Mouse (Mus musculus) cerebellum, adult 2 months (tissue): ENCODE data around the gene Olfr1465. TPM values are rescaled to one million over a fixed set of nuclear protein-coding genes. Genes with fewer than 3 reads are reported as not detected.

Experiments used
- DNase-seq, 2 experiments: peaks; one replicate each; pipeline ENCODE4 v3.0.0; 2021
- H3K27ac ChIP-seq: fragments of 200-500 bp; 2 replicates; pipeline ENCODE4 v1.5.1; 2012; ENCODE audit warnings: low read length, control low read depth, inconsistent platforms; ENCODE audit not compliant: insufficient read depth
- H3K27me3 ChIP-seq: fragments of 200-500 bp; 2 replicates; pipeline ENCODE4 v1.6.1; 2012; ENCODE audit warnings: inconsistent platforms, mild to moderate bottlenecking, low read length, moderate library complexity; ENCODE audit not compliant: control insufficient read depth, insufficient read depth
- H3K4me1 ChIP-seq: fragments of 200-500 bp; 2 replicates; pipeline ENCODE4 v1.6.1; 2011; ENCODE audit warnings: low read length; ENCODE audit not compliant: control insufficient read depth, insufficient read depth
- H3K4me3 ChIP-seq: fragments of 200-500 bp; replicated peaks from 2 replicates; pipeline ENCODE3; 2011; ENCODE audit warnings: mild to moderate bottlenecking, low read depth, low read length, control low read depth; ENCODE audit not compliant: insufficient read depth
- CTCF ChIP-seq: fragments of 200-500 bp; IDR thresholded peaks from 2 replicates; pipeline ENCODE4 v1.5.1; 2011; ENCODE audit warnings: low read depth, mild to moderate bottlenecking, control low read depth, low read length, moderate library complexity, borderline replicate concordance; ENCODE audit not compliant: insufficient read depth
- POLR2A ChIP-seq: fragments of 200-500 bp; IDR thresholded peaks from 2 replicates; pipeline ENCODE4 v1.6.1; 2011; ENCODE audit warnings: low read length, control low read depth, borderline replicate concordance; ENCODE audit not compliant: insufficient read depth
- WGBS: fragments of 180-500 bp; shearing (Covaris S2); methylation state at CpG from one replicate; pipeline ENCODE4 v1.1.7; 2018; 5-methylcytosine and 5-hydroxymethylcytosine counted together
- polyA plus RNA-seq: library from polyadenylated mRNA; depleted of rRNA; stranded (reverse); fragments of >200 nt; gene quantifications from 2 replicates; pipeline ENCODE4 v1.2.3, GENCODE M21; 2012; rRNA removed

Olfr1465 gene
- not detected in 2 replicates for polyA plus RNA-seq

- Histone ChIP-seq H3K4me1 (no peaks in the 10 kb centered on the region), H3K4me3 (no peak within 1 kb of the TSS), H3K27ac (no peak within 1 kb of the TSS), H3K27me3 (no peaks in the 10 kb centered on the region)
- TF ChIP-seq POLR2A (no peak), CTCF (no peak)
- DNase-seq = no peak
These were observed at the start of gene Olfr1465 for GRCm38 (mm10) chr19:13315441-13315840. Gene Olfr1465, minus strand, starts transcription at chr19:13315541.

GRCm38 (mm10) chr19:13361936-13362335 lies 46.6 kb upstream of the Olfr1465 start, which contains the start of gene Olfr1467:
Gene Olfr1467, plus strand, starts transcription at chr19:13362236.
- TF ChIP-seq POLR2A (no peak), CTCF (no peak)
- H3K27me3 ChIP-seq = no peaks in the 10 kb centered on the region
- no peak within 1 kb of the TSS for H3K27ac ChIP-seq
- H3K4me3 ChIP-seq = no peak within 1 kb of the TSS
- DNase-seq = no peak
- WGBS = 45% methylated on average over 2 of the region's 2 CpGs
- H3K4me1 ChIP-seq = no peaks in the 10 kb centered on the region

- TF ChIP-seq CTCF (no peak), POLR2A (no peak)
- Histone ChIP-seq H3K4me1 (no peaks in the 10 kb centered on the region), H3K27me3 (no peaks in the 10 kb centered on the region), H3K4me3 (no peak within 1 kb of the TSS), H3K27ac (no peak within 1 kb of the TSS)
- WGBS = 80% methylated on average over 2 of the region's 2 CpGs
- DNase-seq = no peak
These were observed 23.2 kb upstream of the Olfr1465 start, which contains the start of gene Olfr1466 for GRCm38 (mm10) chr19:13338562-13338961. Gene Olfr1466, plus strand, starts transcription at chr19:13338862.

Other genes starting within 250 kb of the Olfr1465 start
- not detected in 2 replicates for gene Olfr1457, start 217.7 kb downstream of the Olfr1465 start, polyA plus RNA-seq
- not detected in 2 replicates for gene Olfr1458, start 208.8 kb downstream of the Olfr1465 start, polyA plus RNA-seq
- gene Olfr1459, start 166.0 kb downstream of the Olfr1465 start, polyA plus RNA-seq = not detected in 2 replicates
- gene Olfr1461, start 152.5 kb downstream of the Olfr1465 start, polyA plus RNA-seq = not detected in 2 replicates
- gene Olfr1462, start 129.8 kb downstream of the Olfr1465 start, polyA plus RNA-seq = not detected in 2 replicates
- not detected in 2 replicates for gene Olfr1463, start 84.2 kb downstream of the Olfr1465 start, polyA plus RNA-seq
- not detected in 2 replicates for gene Olfr1466, start 23.3 kb upstream of the Olfr1465 start, polyA plus RNA-seq
- not detected in 2 replicates for gene Olfr1467, start 46.7 kb upstream of the Olfr1465 start, polyA plus RNA-seq
- not detected in 2 replicates for gene Olfr1469, start 92.3 kb upstream of the Olfr1465 start, polyA plus RNA-seq
- not detected in 2 replicates for gene Olfr1471, start 127.9 kb upstream of the Olfr1465 start, polyA plus RNA-seq
- gene Olfr1472, start 140.5 kb upstream of the Olfr1465 start, polyA plus RNA-seq = not detected in 2 replicates
- gene Olfr1474, start 154.0 kb upstream of the Olfr1465 start, polyA plus RNA-seq = not detected in 2 replicates
- gene Olfr1475, start 164.7 kb upstream of the Olfr1465 start, polyA plus RNA-seq = not detected in 2 replicates
- gene Olfr1477, start 185.0 kb upstream of the Olfr1465 start, polyA plus RNA-seq = not detected in 2 replicates
- gene Olfr1480, start 212.4 kb upstream of the Olfr1465 start, polyA plus RNA-seq = not detected in 2 replicates